Mouse (Mus musculus): ENCODE results near the gene Lrrc4. TPM values are rescaled to one million over a fixed set of nuclear protein-coding genes. Genes with fewer than 3 reads are reported as not detected.

Lrrc4 gene
- polyA plus RNA-seq, 1 experiment from 2014 or later = 0.87 TPM

DNA sequence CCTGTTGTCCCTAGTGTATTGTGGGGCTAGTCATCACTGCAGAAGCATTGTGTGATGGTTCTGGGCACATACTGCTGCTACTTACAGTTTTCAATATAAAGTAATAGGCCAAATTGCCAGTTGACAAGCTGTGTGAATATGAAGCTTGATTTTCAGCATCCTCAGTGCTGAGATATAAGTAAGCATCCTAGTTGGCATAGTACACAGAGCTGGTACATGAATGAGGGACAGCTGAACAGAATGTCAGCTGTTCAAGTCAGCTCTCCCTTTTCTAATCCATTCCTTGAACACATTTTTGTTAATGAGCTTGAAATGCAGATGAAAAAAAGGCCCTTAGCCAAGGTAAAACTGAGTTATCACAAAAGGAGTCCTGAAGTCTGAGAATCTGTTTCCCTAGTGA is 138.9 kb downstream of the Lrrc4 start:
- Histone ChIP-seq H3K36me3 (no peaks in the 10 kb centered on the region; the same call in 1 of the 2 replicates), H3K9me3 (no peaks in the 10 kb centered on the region), H3K4me1 (no peaks in the 10 kb centered on the region), H3K4me3 (no peak overlapping the region), H3K27ac (no peak overlapping the region), H3K27me3 (ENCODE audit: insufficient read depth, poor library complexity, severe bottlenecking) (no peaks in the 10 kb centered on the region)
- DNase-seq (ENCODE audit: low spot score) = no peak

DNA sequence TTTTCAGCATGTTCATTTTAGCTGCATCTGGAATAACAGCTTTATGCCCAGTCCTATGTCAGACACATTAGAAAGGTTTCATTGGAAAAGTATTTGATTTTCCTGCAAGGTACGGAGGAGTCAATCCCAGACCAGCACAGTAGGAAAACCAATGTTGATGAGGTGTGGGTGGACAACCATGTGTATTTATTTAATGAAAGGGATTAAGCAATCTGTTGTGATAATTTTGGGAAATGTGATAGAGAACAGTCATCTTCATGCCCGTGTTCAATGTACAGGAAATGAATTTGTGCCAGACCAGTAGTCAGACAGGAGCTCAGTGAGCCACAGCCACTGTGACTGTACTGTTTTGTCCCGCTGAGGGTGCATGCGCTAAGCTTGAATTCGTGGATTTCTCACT is 143.8 kb downstream of the Lrrc4 start:
- Histone ChIP-seq H3K9me3 (no peaks in the 10 kb centered on the region), H3K27me3 (ENCODE audit: insufficient read depth, poor library complexity, severe bottlenecking) (no peaks in the 10 kb centered on the region), H3K27ac (no peak overlapping the region), H3K4me3 (no peak overlapping the region), H3K4me1 (peaks cover 10% of the 10 kb centered on the region), H3K36me3 (no peaks in the 10 kb centered on the region)
- no peak for DNase-seq (ENCODE audit: low spot score)
- WGBS = 91% methylated on average over 5 of the region's 5 CpGs

DNA sequence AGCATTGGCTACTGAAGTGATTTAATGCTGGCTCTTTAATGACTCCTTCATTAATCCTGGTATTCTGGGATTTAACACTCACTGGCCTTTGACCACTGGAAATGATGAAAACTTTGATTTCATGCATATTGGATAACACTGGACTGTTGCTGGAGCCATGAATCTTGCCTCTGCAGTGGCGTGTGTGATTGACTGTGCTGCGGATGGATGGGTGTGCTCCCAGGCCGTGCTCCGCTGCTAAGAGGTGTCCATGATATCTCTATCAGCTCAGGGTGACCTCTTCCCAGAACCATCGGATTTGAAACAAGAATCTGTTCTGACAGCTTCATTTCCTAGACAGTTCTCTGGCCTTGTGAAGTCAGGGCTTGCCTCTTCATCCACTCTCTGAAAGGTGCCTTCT is 145.8 kb downstream of the Lrrc4 start:
- H3K9me3 ChIP-seq = no peaks in the 10 kb centered on the region
- 46% methylated on average over 5 of the region's 5 CpGs for WGBS
- H3K4me1 ChIP-seq = peaks cover 17% of the 10 kb centered on the region
- H3K27me3 ChIP-seq (ENCODE audit: insufficient read depth, poor library complexity, severe bottlenecking) = no peaks in the 10 kb centered on the region
- H3K36me3 ChIP-seq = no peaks in the 10 kb centered on the region
- no peak for DNase-seq (ENCODE audit: low spot score)
- no peak overlapping the region; the same call in 1 of the 2 replicates for H3K27ac ChIP-seq
- no peak overlapping the region for H3K4me3 ChIP-seq

DNA sequence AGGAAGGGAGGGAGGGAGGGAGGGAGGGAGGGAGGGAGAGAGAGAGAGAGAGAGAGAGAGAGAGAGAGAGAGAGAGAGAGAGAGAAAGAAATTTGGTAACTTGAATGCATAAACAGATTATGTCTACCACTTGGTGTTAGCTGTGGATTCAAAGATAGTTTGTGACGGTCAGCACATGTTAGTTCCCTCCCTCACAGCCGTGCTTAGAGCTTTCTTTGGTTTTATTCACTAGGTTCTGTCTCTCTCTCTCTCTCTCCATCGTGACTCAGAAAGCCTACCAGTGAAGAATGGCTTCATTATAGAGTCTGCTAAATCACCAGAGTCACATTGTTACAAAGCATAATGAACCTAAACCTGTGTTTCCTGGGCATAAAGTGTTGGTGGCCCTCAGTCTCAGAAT is 146.5 kb downstream of the Lrrc4 start:
- no peaks in the 10 kb centered on the region for H3K9me3 ChIP-seq
- H3K36me3 ChIP-seq = no peaks in the 10 kb centered on the region
- no peak overlapping the region for H3K4me3 ChIP-seq
- no peak for DNase-seq (ENCODE audit: low spot score)
- H3K27ac ChIP-seq = no peak overlapping the region
- no peaks in the 10 kb centered on the region for H3K27me3 ChIP-seq (ENCODE audit: insufficient read depth, poor library complexity, severe bottlenecking)
- WGBS = 69% methylated on average over 3 of the region's 3 CpGs
- H3K4me1 ChIP-seq = peaks cover 17% of the 10 kb centered on the region

DNA sequence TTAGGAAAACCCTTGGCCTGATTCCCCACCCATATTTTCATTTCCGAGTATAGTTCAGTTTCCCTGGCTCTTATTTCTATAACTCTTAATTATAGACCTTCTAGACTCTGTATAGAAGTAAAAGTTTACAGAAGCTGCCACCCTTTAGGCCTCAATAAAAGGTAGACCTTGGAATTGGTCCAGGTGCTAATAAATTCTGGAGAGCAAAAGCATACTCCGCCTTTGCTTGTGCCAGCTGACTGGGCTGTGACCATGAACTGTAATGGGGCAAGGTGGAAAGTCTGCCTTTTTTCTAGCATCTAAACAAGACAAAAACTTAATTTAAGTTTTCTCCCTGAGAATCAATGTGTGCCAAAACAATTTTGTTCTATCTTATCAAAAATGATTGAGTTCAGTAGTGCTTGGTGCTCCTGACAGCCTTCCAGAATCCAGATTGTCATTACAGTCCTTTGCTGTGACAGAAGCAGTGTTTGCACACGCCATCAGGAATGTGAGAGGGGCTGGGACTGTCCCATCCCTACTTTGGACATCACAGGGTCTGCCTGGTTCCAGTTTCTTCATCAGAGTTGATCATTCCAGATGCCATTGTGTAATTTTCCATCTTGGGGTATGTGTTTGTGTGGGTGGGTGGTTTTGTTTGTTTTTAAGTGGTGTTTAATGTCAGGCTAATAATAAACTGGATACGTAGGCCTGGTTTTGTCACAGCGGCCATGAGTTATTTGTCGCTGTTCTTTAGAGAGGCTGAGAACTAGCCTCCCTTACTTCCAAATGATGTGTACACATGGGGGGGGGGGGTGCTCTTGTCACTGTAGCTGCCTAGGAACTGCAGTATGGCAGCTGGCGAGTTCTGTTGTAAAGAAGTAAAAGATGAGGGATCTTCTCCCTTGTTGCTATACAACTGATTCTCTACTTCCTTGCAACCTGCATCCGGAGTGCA is 149.8 kb downstream of the Lrrc4 start:
- WGBS = 84% methylated on average over 8 of the region's 8 CpGs
- H3K27ac ChIP-seq = no peak overlapping the region
- H3K27me3 ChIP-seq (ENCODE audit: insufficient read depth, poor library complexity, severe bottlenecking) = no peaks in the 10 kb centered on the region

DNA sequence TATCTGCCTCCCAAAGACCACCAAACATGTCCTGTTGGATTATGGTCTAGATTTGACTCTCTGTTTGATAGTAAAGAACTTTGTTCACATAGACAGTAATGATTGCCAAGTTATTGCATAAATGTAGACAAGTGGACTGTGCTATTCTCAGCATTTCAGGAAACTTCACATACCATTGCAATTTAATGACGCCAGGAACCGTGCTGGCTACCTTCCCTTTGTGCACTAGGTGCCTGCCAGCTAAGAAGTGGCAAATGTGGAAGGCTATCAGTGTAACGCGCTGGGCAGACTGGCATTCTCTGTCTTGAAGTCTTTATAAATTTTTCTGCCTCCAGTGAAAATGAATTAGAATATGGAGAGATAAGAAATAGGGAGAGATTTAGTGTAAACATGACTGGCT is 151.0 kb downstream of the Lrrc4 start:
- Histone ChIP-seq H3K4me1 (peaks cover 13% of the 10 kb centered on the region), H3K27me3 (ENCODE audit: insufficient read depth, poor library complexity, severe bottlenecking) (no peaks in the 10 kb centered on the region), H3K4me3 (no peak overlapping the region), H3K36me3 (no peaks in the 10 kb centered on the region), H3K27ac (no peak overlapping the region), H3K9me3 (no peaks in the 10 kb centered on the region)
- WGBS = 89% methylated on average over 4 of the region's 4 CpGs
- no peak for DNase-seq (ENCODE audit: low spot score)

More for the DNA sequence above, 149.8 kb downstream of the Lrrc4 start:
- H3K9me3 ChIP-seq = no peaks in the 10 kb centered on the region
- DNase-seq (ENCODE audit: low spot score) = no peak
- H3K36me3 ChIP-seq = no peaks in the 10 kb centered on the region
- H3K4me3 ChIP-seq = no peak overlapping the region
- H3K4me1 ChIP-seq = peaks cover 22% of the 10 kb centered on the region

DNA sequence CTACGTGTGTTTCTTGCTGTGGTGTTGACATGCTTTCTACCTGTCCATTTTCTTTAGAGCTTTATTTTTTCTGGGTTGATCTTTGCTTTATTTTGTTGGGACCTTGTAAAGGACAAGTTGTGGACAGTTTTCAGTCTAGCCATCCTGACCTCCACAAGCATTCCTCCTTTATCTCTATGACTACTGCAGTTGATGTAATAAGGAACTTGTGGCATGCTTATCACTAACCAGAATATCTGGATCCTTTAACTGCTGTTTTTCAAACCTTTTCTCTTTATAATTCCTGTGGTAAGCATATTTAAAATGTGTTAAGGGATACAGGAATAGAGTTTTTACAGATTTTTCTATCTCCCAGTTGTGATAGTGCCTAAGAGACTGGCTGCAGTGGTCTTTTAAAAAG is 152.7 kb downstream of the Lrrc4 start:
- Histone ChIP-seq H3K27ac (no peak overlapping the region), H3K27me3 (ENCODE audit: insufficient read depth, poor library complexity, severe bottlenecking) (no peaks in the 10 kb centered on the region), H3K36me3 (no peaks in the 10 kb centered on the region), H3K4me1 (peaks cover 13% of the 10 kb centered on the region), H3K4me3 (no peak overlapping the region), H3K9me3 (no peaks in the 10 kb centered on the region)
- 60% methylated on average over 1 of the region's 1 CpGs for WGBS
- no peak for DNase-seq (ENCODE audit: low spot score)

DNA sequence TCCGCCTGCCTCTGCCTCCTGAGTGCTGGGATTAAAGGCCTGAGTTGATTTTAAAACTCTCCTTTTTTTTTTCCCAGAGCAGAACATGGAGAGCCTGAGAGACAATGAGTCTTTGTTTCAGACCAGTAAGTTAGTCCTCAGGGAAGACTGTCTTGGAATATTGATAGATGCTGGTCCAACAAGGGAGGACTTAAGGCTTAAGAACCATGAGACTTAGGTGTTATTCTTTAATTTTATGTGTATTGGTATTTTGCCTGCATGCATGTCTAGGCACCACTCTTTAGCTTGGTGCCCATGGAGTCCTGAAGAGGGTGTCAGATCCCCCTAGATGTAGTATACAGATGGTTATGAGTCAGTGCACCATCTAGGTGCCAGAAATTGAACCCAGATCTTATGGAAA is 156.9 kb downstream of the Lrrc4 start:
- peaks cover 6% of the 10 kb centered on the region for H3K4me1 ChIP-seq
- no peaks in the 10 kb centered on the region for H3K36me3 ChIP-seq
- WGBS = 100% methylated on average over 1 of the region's 1 CpGs
- H3K27me3 ChIP-seq (ENCODE audit: insufficient read depth, poor library complexity, severe bottlenecking) = no peaks in the 10 kb centered on the region
- H3K9me3 ChIP-seq = no peaks in the 10 kb centered on the region
- DNase-seq (ENCODE audit: low spot score) = no peak
- no peak overlapping the region for H3K4me3 ChIP-seq
- no peak overlapping the region for H3K27ac ChIP-seq

DNA sequence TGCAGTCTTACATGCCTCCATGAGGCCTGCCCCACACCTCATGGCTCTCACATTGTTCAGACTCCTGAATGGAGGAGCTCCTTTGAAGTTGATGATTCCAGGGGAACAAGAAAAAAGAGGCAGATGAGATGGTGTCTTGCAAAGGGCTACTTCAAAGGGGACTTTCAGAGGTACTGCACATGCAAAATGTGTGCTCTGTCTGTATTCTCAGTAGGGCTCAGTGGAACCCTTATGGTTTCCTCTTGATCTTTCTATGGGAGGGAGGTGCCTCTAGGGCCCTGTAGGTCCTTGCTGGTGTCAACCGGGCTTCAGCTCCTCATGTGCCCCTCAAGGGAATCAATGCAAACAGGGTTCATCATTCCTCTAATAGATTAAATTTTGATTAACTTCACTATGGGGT is 159.2 kb downstream of the Lrrc4 start:
- no peaks in the 10 kb centered on the region for H3K9me3 ChIP-seq
- 91% methylated on average over 1 of the region's 1 CpGs for WGBS
- no peak overlapping the region for H3K27ac ChIP-seq
- no peak for DNase-seq (ENCODE audit: low spot score)
- no peaks in the 10 kb centered on the region for H3K27me3 ChIP-seq (ENCODE audit: insufficient read depth, poor library complexity, severe bottlenecking)
- no peak overlapping the region for H3K4me3 ChIP-seq
- peaks cover 10% of the 10 kb centered on the region; the same call in 1 of the 2 replicates for H3K36me3 ChIP-seq
- H3K4me1 ChIP-seq = no peaks in the 10 kb centered on the region

DNA sequence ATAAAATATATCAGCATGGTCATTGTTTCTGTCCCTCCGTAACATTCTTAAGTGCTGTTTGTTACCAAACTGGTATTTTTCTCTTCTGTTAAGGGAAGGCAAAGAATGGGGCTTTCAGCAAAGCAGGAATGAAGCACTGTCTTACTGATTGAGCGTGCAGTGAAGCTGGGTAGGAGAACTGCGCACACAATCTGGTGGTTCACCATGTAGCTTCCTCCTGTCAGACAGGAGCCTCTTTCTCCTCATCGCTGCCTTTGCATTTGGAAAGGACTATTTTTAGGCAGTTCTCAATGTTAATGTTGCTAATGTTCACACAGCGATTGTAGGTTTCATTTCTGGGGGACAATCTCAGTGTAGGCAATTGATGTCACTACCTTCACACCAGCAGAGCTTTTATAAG is 162.3 kb downstream of the Lrrc4 start:
- no peak overlapping the region for H3K27ac ChIP-seq
- no peak for DNase-seq (ENCODE audit: low spot score)
- no peak overlapping the region for H3K4me3 ChIP-seq
- 91% methylated on average over 5 of the region's 5 CpGs for WGBS
- no peaks in the 10 kb centered on the region for H3K27me3 ChIP-seq (ENCODE audit: insufficient read depth, poor library complexity, severe bottlenecking)
- peaks cover 10% of the 10 kb centered on the region; the same call in 1 of the 2 replicates for H3K36me3 ChIP-seq
- no peaks in the 10 kb centered on the region for H3K9me3 ChIP-seq
- no peaks in the 10 kb centered on the region for H3K4me1 ChIP-seq

DNA sequence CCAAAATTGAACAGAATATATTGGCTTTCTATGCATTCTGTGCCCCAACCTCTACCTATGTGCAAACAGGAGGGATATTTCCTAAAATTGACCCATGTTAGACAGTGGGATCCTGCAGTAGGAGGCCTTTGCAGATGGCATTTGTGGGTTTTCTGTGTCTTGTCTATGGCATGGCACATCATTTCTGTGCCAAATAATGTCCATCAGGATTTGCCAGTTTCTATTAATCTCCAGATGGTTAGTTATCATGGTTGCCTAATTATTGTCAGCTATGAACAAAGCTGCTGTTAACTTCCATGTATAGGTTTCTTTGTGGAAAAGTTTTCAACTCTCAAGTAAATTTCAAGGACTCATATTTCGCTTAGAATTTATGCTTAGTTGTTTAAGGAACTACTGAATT is 164.0 kb downstream of the Lrrc4 start:
- no peak overlapping the region for H3K27ac ChIP-seq
- H3K27me3 ChIP-seq (ENCODE audit: insufficient read depth, poor library complexity, severe bottlenecking) = no peaks in the 10 kb centered on the region
- H3K4me1 ChIP-seq = no peaks in the 10 kb centered on the region
- peaks cover 10% of the 10 kb centered on the region; the same call in 1 of the 2 replicates for H3K36me3 ChIP-seq
- 92% methylated on average over 1 of the region's 1 CpGs for WGBS
- H3K4me3 ChIP-seq = no peak overlapping the region
- no peaks in the 10 kb centered on the region for H3K9me3 ChIP-seq
- DNase-seq (ENCODE audit: low spot score) = no peak

DNA sequence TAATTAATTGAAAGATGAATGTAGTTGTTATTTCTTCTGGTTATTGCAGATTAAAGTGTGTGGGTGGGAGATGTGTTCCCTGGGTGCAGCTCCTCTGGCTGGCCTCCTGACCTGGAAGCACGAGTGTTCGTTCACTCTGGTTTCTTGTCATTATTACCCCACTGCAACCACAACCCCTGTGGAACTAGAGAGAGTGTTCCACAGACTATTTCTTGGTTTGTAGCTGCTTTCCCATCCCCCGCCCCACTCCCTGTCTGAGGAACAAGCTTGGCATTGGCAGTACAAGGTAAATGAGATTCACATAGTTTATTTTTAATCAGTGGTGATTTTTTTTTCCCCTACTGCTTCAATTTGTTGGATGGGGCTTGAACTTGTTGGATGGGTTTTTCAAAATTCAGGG is 166.8 kb downstream of the Lrrc4 start:
- Histone ChIP-seq H3K9me3 (no peaks in the 10 kb centered on the region), H3K27me3 (ENCODE audit: insufficient read depth, poor library complexity, severe bottlenecking) (no peaks in the 10 kb centered on the region), H3K4me1 (no peaks in the 10 kb centered on the region), H3K36me3 (peaks cover 10% of the 10 kb centered on the region; the same call in 1 of the 2 replicates), H3K4me3 (no peak overlapping the region), H3K27ac (no peak overlapping the region)
- 90% methylated on average over 3 of the region's 3 CpGs for WGBS
- DNase-seq (ENCODE audit: low spot score) = no peak

DNA sequence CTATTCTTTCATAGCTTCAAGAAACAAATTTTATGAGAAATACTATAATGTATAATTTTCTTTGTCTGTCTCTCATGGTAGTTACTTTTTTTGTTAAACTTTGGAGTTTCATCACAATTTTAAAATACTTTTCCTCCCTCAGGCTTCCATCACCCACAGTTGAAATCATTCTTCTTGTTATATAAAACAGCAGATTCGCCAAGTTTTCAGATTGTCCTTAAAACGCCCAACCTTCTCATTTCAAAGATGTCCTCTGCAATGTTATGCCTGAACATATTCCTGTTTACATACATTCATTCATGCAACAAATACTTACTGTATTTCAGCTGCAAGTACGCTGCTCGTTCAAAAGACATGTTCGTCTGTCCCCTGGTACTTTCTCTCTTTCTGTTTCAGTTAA is 167.9 kb downstream of the Lrrc4 start:
- Histone ChIP-seq H3K27me3 (ENCODE audit: insufficient read depth, poor library complexity, severe bottlenecking) (no peaks in the 10 kb centered on the region), H3K27ac (no peak overlapping the region), H3K4me1 (no peaks in the 10 kb centered on the region), H3K4me3 (no peak overlapping the region), H3K9me3 (no peaks in the 10 kb centered on the region), H3K36me3 (peaks cover 4% of the 10 kb centered on the region; the same call in 1 of the 2 replicates)
- no peak for DNase-seq (ENCODE audit: low spot score)
- 91% methylated on average over 5 of the region's 5 CpGs for WGBS

All from heart, embryonic 10.5 days (tissue).